Mouse (Mus musculus) G1E-ER4 (cell line): ENCODE measurements around the gene B3gnt7. TPM values are rescaled to one million over a fixed set of nuclear protein-coding genes. Genes with fewer than 3 reads are reported as not detected.
A peak's percentile ranks its signal among the peaks of the same experiment; 100 is the strongest.

Experiments
- GATA1 ChIP-seq: IDR thresholded peaks from one replicate; pipeline ENCODE4 v1.8.0; 2012; ENCODE audit warnings: low read length, inconsistent platforms
- polyA plus RNA-seq: library from polyadenylated mRNA; stranded (reverse); fragments of >175 nt; gene quantifications from 2 replicates; pipeline ENCODE4 v1.2.3, GENCODE M21; 2012

Gene B3gnt7
- 1.4 and 1.5 TPM in 2 replicates for polyA plus RNA-seq

DNA sequence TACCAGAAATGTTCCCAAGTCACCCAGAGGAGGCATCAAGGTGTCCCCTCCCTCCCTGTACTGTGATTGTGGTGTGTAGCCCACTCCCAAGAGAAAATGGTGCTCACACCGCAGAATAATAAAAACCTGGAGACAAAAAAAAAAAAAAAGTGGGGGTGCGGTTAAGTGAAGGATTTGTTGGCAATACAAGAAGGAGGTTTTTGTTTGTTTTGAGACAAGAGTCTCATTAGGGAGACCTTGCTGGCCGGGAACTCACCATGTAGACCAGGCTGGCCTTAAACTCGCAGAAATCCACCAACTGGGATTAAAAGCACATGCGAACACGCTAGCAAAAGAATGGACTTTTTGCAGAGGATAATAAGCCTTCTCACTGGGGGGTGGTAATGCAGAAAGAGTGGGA is at the start of gene B3gnt7:
Gene B3gnt7 (plus strand): TSS at position 301 of the 400 bp plus-strand sequence.
- TF ChIP-seq GATA1 = no peak

DNA sequence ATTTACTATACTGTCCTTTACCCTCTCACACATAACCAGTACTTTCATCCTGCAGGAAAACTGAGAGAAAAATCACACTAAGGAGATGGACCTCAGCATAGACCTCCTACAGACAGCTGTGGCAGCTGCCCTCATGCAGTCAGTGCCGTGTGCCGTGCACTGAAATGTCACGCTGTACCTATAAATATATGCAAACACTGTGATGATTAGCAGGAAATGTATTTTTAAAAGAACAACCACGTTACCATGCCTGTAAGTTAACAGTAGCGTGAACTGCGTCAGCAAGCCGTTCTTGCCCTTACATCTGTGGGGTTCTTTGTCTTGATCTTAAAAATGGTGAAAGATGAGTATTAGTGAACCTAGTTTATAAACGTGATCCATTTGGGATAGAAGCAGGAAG is 49.2 kb upstream of the B3gnt7 start:
- no peak for TF ChIP-seq GATA1

DNA sequence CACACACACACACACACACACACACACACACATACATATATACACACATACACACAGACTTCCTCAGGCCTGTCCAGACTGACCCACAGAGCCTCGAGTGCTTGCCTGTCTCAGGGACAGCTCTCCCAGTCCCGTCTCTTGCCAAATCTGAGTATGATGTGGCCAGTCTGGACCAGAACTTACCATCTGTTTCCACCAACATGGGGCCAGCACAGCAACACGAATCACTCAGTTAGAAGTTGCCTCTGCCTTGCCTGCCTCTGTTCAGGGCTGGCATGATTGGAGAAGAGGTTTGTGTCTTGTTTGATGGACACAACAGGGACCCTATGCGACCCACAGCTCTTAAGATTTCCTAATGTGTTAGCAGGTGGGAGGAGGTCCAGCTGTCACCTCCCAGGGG is 46.3 kb upstream of the B3gnt7 start:
- TF ChIP-seq GATA1 = no peak

DNA sequence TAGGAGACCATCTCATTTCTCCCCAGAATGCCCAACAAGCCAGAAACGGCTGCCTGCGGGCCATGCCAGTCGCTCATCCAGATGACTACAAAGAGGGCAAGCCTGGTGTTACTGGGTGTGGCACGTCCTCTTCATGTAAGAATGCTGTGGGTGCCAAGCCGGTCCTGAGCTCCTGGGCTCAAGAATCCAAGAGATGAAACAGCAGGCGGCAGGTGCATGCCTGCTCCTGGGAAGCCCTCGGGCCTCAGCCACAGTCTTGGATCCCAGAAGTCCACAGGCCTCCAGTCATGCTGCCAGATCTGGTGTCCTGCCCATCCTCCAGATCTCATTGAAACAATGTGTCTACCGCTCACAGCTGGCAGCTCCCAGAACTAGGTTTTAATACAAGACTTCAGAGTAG is 45.4 kb upstream of the B3gnt7 start:
- TF ChIP-seq GATA1 = no peak

DNA sequence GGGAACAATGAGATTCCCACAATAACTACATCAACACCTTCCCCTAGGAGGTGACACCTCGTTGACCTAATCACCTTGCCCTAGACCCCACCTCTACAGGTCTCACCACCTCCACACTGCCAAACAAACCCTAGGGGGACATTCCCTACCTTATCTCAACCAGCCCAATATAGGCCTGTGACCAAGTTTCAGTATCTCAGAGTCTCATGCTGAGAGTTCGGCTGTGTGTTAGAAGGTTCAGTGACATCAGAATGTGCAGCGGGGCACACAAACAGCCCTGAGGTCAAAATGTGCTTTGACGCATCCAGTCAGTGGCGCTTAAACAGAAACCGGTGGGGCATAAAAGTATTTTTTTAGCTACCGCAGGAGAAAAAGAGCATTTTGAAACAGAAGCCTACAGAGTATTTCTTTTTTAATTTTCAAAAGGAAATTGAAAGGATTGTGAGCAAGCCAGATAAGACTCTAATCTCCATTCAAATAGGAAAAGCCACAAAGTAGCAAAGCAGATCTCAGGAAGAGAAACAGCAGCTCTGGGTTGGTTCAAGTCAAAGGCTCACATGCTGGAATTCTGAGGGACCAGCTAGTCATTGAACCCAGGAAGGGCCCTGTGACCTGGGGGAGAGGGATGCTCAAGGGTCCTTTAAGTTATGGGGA is 44.3 kb upstream of the B3gnt7 start:
- no peak for TF ChIP-seq GATA1

DNA sequence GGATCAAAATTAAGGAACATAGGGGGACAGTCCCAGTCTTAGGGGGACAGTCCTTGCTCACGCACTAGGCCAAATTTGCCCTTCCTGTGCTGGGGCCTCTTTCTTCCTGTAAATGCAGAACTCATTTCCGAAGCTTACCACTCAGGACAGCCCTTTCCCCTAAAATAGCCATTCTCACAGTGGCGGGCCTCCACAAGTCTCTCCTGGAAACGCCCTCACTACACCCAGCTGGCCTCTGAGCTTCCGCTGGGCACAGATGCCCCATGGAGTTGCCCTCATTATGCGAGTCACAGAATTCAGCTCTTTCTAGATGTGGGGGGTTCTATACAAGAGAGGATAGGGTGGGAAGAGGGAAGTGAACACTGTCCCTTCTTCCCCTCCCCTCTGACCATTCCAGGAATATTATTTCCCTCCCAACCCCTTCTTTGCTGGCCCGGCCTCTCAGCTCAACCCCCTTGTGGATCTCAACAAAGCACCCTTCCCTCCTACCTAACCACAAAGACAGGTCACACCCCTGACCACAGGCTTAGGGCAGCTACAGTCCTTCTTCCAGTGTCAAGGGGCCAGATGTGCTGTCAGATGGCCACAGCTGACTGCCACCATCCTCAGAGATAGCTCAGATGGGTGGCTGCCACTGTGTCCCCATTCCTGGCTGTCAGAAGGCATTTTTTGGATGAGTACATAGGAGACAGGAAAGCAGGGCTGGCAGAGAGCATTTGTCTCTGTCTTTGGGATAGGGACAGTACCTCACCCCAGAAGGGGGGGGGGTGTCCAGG is 38.9 kb upstream of the B3gnt7 start:
- no peak for TF ChIP-seq GATA1

DNA sequence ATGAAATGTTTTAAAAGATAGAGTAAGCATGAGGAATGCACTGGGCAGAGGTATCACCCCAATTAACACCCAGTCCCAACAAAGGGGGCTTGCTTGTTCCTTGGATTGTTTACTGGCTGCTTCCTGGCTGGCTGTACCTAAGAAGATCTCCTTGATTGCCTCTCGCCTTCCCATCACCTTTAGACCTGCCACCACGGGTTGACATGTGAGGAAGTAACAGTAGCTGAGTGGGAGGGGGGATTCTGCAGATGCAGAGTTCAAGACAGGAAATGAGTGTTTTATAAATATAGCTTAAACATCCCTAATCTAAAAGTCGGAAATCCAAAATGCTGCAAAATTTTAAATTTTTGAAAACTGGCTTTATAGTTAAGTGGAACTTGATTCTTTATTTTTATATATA is 37.6 kb upstream of the B3gnt7 start:
- no peak for TF ChIP-seq GATA1

DNA sequence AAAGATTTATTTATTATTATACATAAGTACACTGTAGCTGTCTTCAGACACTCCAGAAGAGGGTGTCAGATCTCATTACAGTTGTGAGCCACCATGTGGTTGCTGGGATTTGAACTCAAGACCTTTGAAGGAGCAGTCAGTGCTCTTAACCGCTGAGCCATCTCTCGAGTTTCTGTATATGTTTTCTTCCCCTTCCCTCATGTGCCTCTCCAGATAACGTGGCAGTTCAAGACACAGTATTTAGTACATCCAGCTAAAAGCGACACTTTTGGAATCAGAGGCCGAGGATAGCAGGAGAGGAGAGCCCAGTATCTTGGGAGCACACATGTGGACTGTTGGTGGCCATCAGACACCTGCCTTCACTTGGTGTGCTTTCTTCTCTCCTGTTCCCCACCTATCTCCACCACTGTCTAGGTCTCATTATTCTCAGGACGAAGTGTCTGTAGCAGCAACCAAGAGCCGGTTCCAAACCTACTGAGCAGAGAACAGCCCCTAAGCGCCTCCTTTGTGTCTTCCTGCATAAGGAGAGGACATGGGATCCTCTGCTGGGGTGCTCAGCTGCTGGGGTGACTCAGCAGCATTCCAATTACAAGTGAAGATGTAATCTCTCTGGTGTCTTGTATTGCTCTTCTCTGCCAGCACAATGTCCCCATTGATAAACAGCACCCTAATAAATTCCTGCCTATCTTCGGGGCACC is 34.0 kb upstream of the B3gnt7 start:
- peak; percentile 97 for TF ChIP-seq GATA1

DNA sequence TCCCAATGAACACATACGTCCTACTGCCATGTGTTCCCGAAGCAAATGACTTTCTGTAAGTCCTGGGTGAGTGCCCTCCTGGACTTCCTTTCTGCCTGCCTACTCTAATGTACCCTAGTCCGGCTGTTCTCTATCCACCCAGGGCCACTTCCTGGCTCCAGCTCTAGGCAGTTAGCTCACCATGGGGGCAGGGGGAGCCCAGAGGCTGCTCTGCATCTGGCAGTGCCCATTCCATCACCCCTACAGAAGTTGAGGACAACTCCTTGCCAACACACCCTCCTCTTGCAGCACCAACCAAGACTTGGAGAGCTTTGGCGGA is 33.5 kb upstream of the B3gnt7 start:
- TF ChIP-seq GATA1 = no peak

DNA sequence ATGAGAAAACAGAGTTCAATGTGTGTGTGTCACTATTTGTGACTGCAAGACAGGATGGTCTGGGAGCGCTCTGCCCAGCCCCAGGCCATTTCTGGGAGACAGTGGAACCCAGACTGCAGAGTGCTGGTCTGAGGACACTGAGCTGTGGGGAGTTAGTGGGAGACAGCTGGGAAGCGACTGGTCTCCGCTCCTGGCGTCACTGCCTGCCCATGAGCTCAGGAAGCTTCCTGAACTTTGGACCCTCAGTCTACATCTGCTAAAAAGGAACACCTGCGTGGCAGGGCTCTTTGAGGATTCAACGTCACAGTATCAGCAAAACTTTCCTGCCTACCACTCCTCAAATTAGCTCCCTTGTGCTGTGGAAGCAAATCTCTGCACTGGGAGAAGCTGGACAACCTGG is 30.9 kb upstream of the B3gnt7 start:
- TF ChIP-seq GATA1 = no peak

DNA sequence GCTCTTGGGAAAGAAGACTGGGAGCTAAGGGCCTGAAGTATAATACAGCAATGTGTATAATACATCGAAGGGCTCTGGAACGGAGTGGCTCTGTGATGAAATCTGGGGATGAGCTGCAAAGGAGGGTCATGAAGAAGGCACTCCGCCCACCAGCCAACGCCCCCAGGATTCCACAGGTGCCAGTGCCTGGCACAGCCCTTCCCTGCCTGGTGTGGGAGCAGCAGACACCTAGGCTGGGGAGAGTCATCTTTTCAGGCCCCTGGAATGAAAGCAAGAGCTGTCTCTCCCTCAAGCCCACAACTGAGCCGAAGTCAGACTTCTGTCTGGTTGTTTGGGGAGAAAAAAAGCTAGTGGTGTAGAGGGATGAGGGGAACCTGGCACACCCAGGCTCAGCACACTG is 25.6 kb upstream of the B3gnt7 start:
- no peak for TF ChIP-seq GATA1

DNA sequence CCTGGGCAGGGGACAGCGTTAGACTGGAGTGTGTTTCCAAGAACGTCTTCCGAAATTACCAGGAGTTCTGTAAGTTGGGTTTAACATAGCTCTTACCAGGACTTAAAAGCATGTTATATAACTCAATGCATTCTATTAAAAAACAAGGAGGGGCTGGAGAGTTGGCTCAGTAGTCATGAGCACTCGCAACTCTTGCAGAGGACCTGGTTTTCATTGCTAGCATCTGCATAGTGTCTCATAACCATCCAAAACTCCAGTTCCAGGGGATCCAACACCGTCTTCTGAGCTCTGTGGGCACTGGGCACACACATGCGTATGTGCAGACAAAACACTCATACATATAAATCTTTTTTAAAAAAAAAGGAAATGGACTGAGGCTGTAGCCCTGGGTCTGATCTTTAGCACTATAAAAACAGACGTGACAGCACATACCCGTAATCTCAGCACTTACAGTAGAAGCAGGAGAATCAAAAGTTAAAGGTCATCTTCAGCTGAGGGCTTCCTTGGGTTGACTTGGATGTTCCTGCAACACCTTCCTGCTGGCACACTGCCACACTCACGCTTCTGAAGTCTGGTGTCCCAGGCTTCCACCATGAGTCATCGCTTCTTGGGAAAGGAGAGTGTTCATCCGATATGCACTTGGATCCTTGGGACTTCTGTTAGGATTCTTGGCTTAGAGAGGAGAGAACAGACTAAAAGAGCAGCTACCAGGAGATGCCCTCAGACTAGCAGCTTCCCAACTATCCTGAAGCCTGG is 20.7 kb upstream of the B3gnt7 start:
- TF ChIP-seq GATA1 = no peak

DNA sequence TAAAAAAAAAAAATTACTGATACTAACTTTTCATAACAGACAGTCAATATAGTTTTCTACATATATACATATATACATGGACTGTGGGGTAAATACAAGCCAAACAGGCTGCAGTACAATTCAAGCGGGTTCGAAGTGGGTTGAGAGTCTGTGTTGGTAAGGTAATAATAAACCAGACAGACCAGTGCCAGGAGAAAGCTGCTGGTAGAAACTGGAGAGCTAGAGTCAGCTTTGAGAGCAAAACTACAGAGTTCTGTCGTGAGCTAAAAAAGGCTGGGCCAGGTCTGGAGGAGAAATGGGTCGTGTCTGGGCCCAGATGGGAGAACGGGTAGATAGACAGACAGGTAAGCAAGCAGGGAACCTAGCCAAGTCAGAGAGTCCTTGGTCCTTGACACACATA is 18.5 kb upstream of the B3gnt7 start:
- TF ChIP-seq GATA1 = no peak

DNA sequence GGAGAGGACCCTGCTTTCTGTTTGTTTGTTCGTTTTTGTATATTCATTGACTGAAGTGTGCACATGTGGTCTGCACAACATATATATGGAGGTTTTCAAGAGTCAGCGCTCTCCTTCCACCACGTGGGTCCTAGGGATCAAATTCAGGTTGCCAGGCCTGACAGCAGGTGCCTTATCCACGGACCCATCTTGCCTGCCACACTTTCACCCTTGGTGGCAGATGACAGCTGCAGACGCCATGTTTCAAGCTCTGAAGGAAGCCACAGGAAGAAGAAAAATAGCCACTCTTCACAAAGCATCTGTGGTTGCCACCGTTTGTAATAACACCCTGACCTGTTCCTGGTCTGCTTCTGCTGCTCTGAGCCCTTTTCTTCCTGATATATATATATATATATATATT is 17.3 kb upstream of the B3gnt7 start:
- TF ChIP-seq GATA1 = no peak

DNA sequence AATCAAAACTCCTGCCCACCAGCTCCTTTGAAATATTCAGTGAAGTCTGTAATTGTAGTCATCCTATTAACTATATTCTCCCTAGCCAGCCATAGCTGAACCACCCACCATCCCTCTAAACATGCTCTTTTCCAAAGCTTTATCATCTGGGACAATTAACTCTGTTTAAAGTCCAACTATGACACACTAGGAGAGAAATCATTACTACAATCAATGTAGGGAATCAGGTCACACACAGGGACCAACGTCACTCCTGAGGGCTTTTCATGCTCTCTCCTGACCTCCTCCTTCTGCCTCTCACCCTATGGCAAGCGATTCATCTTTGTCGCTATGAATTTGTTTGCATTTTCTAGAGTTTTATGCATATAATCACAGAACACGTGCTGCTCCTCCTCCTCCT is 15.2 kb upstream of the B3gnt7 start:
- TF ChIP-seq GATA1 = no peak

DNA sequence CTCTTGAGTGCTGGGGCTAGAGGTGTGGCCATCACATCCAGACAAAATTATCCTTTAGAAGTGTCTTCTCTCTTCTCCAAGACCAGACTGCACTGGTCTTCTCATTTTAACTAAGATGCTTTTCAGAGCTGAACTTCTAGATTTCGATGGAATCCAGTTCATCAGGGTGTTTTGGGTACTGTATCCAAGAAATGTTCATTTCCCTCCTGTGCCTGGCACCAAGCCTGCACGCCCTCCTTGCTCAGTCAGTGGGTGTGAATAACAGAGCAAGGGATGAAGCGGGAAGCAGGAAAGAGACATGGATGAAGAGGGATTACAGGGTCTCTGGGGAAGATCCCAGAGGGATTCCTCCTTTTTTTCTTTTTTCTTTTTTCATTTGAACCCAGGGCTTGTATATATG is 12.2 kb upstream of the B3gnt7 start:
- no peak for TF ChIP-seq GATA1
